Mouse (Mus musculus) 416B (cell line): Measurements from ENCODE around the gene Spen.
A peak's percentile ranks its signal among the peaks of the same experiment; 100 is the strongest.
"Not testable (repeated sequence)": the region's sequence is repeated elsewhere in the genome, so short reads cannot be mapped to it uniquely, and the experiment has no call there.

Experiments
- DNase-seq: peaks from one replicate; pipeline ENCODE4 v3.0.0; 2011; ENCODE audit warnings: low read depth

Spen gene

DNA sequence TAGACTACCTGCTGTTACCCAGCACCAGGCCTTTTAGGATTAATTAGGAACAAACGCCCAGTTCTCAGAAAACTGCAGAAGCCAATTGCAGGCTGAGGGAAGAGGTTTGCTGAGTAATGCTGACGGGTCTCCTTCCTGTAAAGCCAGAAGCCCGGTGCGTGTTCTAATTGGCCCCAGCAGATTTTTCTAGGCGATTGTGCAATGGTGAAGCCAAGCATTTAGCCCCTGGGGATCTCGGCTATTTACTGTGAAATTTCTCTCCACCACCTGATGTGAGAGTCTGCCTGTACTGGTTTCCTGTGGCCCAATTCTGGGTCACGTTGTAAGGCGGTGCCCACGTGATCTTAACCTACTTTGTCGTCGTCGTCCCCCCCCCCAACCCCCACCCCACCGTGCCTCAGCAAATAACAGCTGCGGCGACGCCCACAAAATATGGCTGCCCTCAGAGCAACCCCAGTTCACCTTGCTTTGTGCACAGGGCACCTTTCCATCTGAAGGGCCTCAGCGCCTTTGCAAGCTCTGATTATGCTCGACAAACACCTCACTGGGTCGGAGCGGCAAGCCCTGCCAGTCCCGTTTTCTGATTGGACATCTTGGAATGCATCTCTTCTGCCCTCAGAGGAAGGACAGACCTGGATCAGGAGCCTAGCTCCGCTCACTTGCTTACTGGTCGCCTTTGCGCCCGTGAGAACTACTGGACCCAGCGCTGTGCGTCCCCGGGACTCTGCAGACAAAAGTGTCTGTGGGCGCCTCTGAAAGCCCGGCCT, 20.9 kb upstream of the Spen start:
- DNase-seq = peak; percentile 98

GRCm38 (mm10) chr4:141558658-141559057, 20.3 kb upstream of the Spen start:
- DNase-seq = peak; percentile 80

GRCm38 (mm10) chr4:141556163-141556562, 17.8 kb upstream of the Spen start:
- not testable (repeated sequence) for DNase-seq

- DNase-seq = not testable (repeated sequence)
These were observed 16.0 kb upstream of the Spen start for GRCm38 (mm10) chr4:141554255-141554865.

- peak; percentile 84 for DNase-seq
These were observed 14.1 kb upstream of the Spen start for GRCm38 (mm10) chr4:141552484-141552883.

DNA sequence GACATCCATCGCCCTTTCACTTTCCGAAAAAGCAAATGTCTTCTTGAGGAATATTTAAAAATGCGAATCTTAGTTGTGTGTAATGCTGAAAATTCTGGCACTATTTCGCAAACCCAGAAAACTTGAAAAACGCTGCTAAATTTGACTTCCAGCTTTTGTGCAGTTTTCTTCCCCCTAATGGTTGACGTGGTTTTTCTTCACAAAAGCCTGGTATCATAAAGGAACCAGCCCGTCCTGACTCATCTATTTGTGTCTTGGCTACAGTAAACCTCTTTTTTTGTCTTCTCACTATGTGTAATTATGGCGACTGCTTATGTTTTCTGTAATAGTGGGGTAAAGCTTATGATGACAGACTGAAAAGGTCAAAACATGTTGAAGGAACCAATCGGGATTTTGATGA, 8.9 kb upstream of the Spen start:
- DNase-seq = peak; percentile 65

DNA sequence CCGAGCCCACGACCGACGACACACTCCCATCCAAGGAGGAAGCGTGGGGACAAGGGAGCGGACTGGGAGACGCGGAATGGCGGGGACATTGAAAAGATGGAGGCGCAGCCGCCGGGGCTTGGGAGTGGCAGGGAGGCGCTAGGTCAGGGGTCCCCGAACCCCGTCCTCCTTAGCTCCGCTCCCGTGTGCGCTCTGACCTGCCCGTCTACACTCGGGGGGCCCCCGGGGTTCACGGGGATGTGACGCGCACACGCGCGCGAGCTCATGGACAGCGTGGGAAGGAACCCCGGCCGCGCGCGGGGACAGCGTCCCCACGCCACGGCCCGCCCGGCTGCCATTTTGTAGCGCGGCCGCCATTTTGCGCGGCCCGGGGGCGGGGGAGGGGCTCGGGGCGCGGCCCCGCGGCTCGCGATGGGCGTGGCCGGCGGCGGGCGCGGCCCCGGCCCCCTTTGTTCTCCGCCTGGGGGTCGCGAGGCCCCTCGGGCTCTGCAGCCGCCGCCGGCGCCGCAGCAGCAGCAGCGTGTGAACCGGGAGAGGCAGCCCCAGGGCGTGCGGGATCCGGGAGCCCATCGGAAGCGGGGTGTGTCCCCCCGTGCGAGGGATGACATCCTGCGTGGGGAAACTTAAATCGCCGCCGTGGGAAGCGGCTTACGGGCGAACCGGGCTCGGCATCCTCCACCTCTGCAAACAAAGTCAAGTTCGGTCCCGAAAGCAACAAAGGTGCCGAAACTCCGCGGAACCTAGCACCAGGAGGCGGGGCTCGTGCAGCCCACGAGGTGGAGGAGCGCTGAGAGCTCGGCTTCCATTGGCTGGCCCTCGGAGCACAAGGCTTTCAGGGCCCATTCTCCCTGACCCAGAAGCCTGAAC, 8.2 kb upstream of the Spen start:
- peak; percentile 86 for DNase-seq

GRCm38 (mm10) chr4:141545743-141546333, 7.4 kb upstream of the Spen start:
- peak; percentile 98 for DNase-seq

DNA sequence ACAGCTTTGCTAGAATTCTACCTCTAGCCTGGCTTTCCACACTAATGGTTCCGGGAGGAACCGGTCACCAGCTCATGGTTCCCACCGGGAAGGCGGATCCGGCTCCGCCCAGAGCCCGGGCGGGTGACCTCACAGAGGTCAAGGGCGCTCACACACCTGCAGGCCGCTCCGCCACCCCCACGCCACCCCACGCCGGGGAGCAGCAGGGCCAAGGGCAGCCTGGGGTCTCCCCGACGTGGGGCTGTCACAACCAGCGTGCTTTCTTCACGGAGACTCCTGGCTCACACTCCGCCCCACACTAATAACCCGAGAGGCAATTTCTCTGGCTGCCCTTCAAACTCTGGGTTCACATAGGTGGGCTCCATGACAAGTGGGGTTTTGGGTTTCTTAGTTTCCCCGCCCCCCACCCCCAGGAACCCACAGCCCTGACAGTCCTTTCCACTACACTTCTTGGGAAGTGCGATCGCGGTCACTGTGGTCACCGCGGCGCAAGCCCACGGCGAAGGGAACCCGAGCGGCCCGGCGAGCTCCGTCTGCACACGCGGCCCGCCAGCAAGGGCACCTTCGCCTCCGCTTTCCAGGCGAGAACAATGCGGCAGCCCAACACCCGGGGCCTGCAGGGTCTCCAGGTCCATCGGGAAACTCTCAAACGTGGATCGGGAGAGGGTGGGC, 6.8 kb upstream of the Spen start:
- DNase-seq = peak; percentile 54

- DNase-seq = no peak
These were observed 6.1 kb upstream of the Spen start for GRCm38 (mm10) chr4:141544536-141544935.

DNA sequence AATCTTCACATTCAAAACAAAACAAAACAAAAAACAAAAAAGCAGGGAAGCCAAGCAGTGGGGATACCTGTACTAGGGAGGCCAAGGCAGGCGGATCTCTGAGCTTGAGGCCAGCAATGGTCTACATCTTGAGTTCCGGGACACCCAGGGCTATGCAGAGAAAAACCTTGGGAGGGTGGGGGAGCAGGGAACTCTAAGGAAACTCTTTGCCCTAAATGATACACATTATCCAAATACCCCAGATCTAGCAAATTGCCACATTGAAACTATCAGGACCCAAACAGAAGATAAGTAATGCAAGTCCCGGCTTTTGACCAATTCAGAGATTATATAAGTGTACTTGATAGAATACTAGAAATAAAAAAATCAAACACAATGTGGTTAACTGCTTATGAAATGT, 5.2 kb upstream of the Spen start:
- no peak for DNase-seq

- DNase-seq = no peak
These were observed 3.5 kb upstream of the Spen start for GRCm38 (mm10) chr4:141541851-141542250.

- peak; percentile 33 for DNase-seq
These were observed 2.4 kb upstream of the Spen start for GRCm38 (mm10) chr4:141540844-141541243.

GRCm38 (mm10) chr4:141539213-141539767, 893 bp upstream of the Spen start:
- DNase-seq = no peak

DNA sequence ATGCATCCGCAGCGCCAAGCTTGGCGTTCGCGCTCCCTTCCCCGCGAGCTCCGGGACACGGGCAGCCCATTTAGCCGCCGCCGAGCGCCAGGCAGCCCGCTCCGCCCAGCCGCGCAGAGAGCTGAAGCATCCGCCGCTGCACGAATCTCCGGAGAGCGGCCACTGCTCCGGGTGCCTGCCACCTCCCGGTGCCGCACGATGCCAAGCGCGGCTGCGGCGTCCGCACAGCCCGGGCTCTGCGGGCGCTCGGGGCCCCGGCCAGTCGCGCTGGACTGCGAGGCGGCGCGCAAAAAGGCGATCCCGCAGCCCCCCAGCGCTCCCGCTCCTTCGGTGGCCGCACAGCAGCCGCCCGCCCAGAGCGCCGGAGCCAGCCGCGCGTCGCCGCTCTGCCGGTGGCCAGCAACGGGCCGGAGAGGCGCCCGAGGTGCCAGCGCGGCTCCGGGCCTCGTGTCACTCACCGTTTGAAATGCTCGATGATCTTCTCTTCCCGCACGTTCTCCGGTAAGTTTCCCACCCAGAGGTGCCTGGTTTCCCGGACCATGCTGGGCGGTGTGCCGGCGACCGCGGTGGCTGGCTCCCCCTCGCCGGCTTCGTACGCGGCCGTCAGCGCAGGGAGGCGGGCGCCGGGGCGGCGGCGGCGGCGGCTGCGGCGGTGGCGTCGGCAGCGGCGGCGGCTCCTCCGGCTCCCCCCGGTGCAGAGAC, 540 bp downstream of the Spen start:
- no peak for DNase-seq

- DNase-seq = no peak
These were observed 1.2 kb downstream of the Spen start for GRCm38 (mm10) chr4:141537226-141537610.

GRCm38 (mm10) chr4:141536291-141537225, 1.8 kb downstream of the Spen start:
- peak; percentile 88 for DNase-seq

GRCm38 (mm10) chr4:141534947-141535680, 3.3 kb downstream of the Spen start:
- peak; percentile 82 for DNase-seq

- DNase-seq = no peak
These were observed 7.4 kb downstream of the Spen start for GRCm38 (mm10) chr4:141530979-141531378.
